Mouse (Mus musculus) kidney, adult 2 months (tissue): Measurements from ENCODE around the gene Ccdc171. TPM values are rescaled to one million over a fixed set of nuclear protein-coding genes. Genes with fewer than 3 reads are reported as not detected.

Experiments
- DNase-seq: peaks from one replicate; pipeline ENCODE4 v3.0.0; 2021
- H3K27ac ChIP-seq: fragments of 200-500 bp; 2 replicates; pipeline ENCODE4 v1.5.1; 2012; ENCODE audit warnings: low read depth, low read length, control low read depth, inconsistent platforms; ENCODE audit not compliant: insufficient read depth
- H3K27me3 ChIP-seq: fragments of 200-500 bp; replicated peaks from 2 replicates; pipeline ENCODE4 v1.6.1; 2012; ENCODE audit warnings: mild to moderate bottlenecking, moderate library complexity, low read length, inconsistent platforms; ENCODE audit not compliant: control insufficient read depth, insufficient read depth
- H3K36me3 ChIP-seq: fragments of 200-500 bp; 2 replicates; pipeline ENCODE4 v1.6.1; 2012; ENCODE audit warnings: mild to moderate bottlenecking, moderate library complexity, low read length, inconsistent platforms; ENCODE audit not compliant: control insufficient read depth, insufficient read depth
- H3K4me1 ChIP-seq: fragments of 200-500 bp; 2 replicates; pipeline ENCODE4 v1.6.1; 2011; ENCODE audit warnings: low read length; ENCODE audit not compliant: control insufficient read depth, insufficient read depth
- H3K4me3 ChIP-seq: fragments of 200-500 bp; 2 replicates; pipeline ENCODE4 v1.5.1; 2011; ENCODE audit warnings: mild to moderate bottlenecking, low read depth, low read length, control low read depth; ENCODE audit not compliant: insufficient read depth
- CTCF ChIP-seq: fragments of 200-500 bp; conservative IDR thresholded peaks from 2 replicates; pipeline ENCODE4 v1.5.1; 2011; ENCODE audit warnings: low read depth, mild to moderate bottlenecking, control low read depth, low read length, moderate library complexity, mixed read lengths; ENCODE audit not compliant: insufficient read depth, insufficient read length
- POLR2A ChIP-seq: fragments of 200-500 bp; IDR thresholded peaks from one replicate; pipeline ENCODE4 v1.6.1; 2011; ENCODE audit warnings: low read depth, low read length, control low read depth
- WGBS: fragments of 180-500 bp; shearing (Covaris S2); methylation state at CpG from one replicate; pipeline ENCODE4 v1.1.7; 2018; 5-methylcytosine and 5-hydroxymethylcytosine counted together
- polyA plus RNA-seq: library from polyadenylated mRNA; depleted of rRNA; stranded (reverse); fragments of >200 nt; gene quantifications from 2 replicates; pipeline ENCODE4 v1.2.3, GENCODE M21; 2012

The Ccdc171 gene
- polyA plus RNA-seq, 1 experiment = 0.72 TPM

DNA sequence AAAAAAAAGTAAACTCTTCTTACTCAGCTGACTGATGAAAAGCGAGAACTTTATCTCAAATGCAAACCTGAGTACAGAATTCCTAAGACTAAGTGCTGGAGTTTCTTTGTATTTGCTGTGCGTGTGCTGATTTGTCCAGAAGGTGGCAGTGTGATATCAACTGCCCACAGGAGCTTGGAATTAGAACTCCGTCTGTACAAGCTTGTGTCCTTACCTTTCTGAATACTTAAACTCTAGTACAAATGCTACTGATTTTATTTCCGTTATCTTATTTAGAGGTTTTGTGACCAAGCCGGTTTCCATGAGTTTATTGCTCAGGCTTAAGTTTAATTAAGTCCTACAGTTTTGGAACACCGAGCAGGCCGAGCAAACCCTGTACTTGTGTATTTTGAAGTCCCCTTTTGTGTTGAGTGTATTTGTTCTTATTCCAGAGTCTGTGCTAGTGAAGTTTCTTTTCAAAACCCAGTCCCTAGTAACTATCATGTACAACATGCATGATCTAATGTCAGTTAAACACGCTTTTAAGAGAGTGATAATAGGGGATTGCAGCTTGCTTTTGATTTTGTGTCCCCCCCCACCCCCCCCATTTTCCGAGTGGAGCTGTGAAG lies 269.1 kb downstream of the Ccdc171 start:
- H3K36me3 ChIP-seq = no peaks in the 10 kb centered on the region
- no peak overlapping the region for H3K4me3 ChIP-seq
- H3K27ac ChIP-seq = no peak overlapping the region
- WGBS = 22% methylated on average over 9 of the region's 9 CpGs
- no peaks in the 10 kb centered on the region; the same call in 1 of the 2 replicates for H3K27me3 ChIP-seq
- peak; percentile 68 for DNase-seq
- H3K4me1 ChIP-seq = 0 out of 2 replicates have a peak, but pooled peaks cover 2% of the 10 kb centered on the region
- TF ChIP-seq POLR2A (no peak), CTCF (peak; percentile 63)

GRCm38 (mm10) chr4:83794930-83795459 lies 269.6 kb downstream of the Ccdc171 start:
- no peak overlapping the region for H3K27ac ChIP-seq
- H3K4me1 ChIP-seq = 0 out of 2 replicates have a peak, but pooled peaks cover 2% of the 10 kb centered on the region
- no peaks in the 10 kb centered on the region for H3K36me3 ChIP-seq
- no peak for TF ChIP-seq POLR2A
- no peak for TF ChIP-seq CTCF
- no peak overlapping the region for H3K4me3 ChIP-seq
- no peaks in the 10 kb centered on the region; the same call in 1 of the 2 replicates for H3K27me3 ChIP-seq
- DNase-seq = no peak
- WGBS = 52% methylated on average over 5 of the region's 5 CpGs

DNA sequence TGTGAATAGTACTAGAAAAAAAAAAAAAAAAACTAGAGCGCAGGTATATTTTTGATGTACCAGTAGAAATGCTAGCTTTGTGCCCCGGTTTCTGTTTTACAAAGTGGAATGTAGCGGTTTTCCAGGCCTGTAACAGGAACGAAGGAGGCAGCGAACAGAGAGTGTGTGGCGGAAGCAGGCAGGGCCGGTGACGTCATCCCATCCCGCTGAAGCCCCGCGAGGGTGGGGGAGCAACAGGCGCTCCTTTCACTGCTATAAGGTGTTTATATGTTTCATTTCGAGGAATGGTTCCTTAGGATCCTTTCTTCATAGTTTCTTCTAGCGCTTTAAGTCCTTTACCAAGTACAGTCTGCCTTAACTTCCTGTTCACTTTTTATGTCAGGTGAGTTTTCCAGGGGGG lies 272.6 kb downstream of the Ccdc171 start:
- no peak for DNase-seq
- 0 out of 2 replicates have a peak, but pooled peaks cover 2% of the 10 kb centered on the region for H3K4me1 ChIP-seq
- H3K4me3 ChIP-seq = no peak overlapping the region
- 88% methylated on average over 14 of the region's 14 CpGs for WGBS
- no peaks in the 10 kb centered on the region for H3K36me3 ChIP-seq
- H3K27me3 ChIP-seq = no peaks in the 10 kb centered on the region; the same call in 1 of the 2 replicates
- H3K27ac ChIP-seq = no peak overlapping the region
- no peak for TF ChIP-seq POLR2A
- no peak for TF ChIP-seq CTCF

DNA sequence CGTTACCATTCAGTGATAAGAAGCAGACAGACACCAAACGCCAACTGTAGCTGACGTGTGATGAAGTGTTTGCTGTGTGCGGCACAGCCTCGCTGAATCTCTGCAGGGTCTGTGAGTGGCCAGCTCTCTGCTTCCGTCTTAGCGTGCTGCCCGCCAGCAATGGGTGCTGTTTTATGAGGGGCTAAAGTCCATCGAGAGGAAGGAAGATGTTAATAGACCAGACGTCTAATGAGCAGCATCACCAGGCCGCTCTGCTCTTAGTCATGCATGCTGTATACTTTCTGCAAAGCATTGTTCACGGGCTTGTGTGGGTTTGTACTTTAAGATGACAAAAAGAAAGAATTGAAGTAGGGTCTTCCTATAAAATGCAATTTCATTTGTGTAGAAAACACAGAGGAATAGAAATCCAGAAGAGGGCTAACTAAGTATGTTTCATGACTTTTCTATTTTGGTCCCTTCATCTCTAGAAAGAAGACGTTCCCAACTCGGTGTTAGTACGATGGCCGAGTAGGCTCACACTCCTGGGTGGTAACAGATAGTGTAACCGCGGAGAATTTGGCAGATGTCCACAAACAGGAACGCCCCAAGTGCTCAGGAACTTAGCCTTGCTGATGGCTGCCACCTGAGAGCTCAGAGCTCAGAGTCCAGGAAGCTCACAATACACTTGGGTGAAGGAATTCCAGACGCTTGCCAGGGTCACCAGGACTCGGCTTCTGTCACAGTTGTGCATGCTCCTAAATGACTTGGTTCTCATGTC lies 273.5 kb downstream of the Ccdc171 start:
- 61% methylated on average over 21 of the region's 21 CpGs for WGBS
- Histone ChIP-seq H3K27ac (no peak overlapping the region), H3K36me3 (no peaks in the 10 kb centered on the region), H3K27me3 (no peaks in the 10 kb centered on the region), H3K4me1 (0 out of 2 replicates have a peak, but pooled peaks cover 2% of the 10 kb centered on the region), H3K4me3 (no peak overlapping the region)
- peak; percentile 66 for DNase-seq
- no peak for TF ChIP-seq CTCF

- Histone ChIP-seq H3K4me3 (no peak overlapping the region), H3K36me3 (no peaks in the 10 kb centered on the region), H3K27me3 (no peaks in the 10 kb centered on the region), H3K27ac (no peak overlapping the region), H3K4me1 (0 out of 2 replicates have a peak, but pooled peaks cover 2% of the 10 kb centered on the region)
- no peak for TF ChIP-seq CTCF
- TF ChIP-seq POLR2A = no peak
- WGBS = 75% methylated on average over 3 of the region's 3 CpGs
- DNase-seq = no peak
Observed at GRCm38 (mm10) chr4:83800402-83800801, 275.1 kb downstream of the Ccdc171 start.

DNA sequence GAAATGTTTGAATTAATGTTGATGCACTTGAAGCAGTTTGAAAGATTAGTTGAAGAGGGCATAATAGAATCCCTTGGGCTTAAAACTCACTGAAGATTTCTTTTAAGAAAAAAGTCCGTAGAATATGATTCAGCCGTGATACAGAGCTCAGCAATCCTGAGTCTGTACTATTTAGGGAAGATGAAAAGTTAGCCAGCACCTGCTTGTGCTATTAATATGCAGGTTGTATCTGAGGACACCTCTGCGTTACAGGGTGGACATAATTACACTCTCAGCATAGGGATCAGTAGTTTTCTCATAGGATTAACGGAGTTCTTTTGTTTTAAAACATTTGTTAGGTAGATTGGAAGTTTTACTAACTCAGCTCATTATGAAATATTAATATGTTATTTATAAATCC lies 291.6 kb downstream of the Ccdc171 start:
- Histone ChIP-seq H3K4me3 (no peak overlapping the region), H3K27ac (no peak overlapping the region), H3K27me3 (no peaks in the 10 kb centered on the region), H3K4me1 (no peaks in the 10 kb centered on the region), H3K36me3 (no peaks in the 10 kb centered on the region)
- WGBS = 88% methylated on average over 4 of the region's 4 CpGs
- DNase-seq = no peak
- TF ChIP-seq POLR2A (no peak), CTCF (no peak)

GRCm38 (mm10) chr4:83829718-83830459 lies 304.5 kb downstream of the Ccdc171 start:
- Histone ChIP-seq H3K4me3 (no peak overlapping the region), H3K27ac (no peak overlapping the region), H3K4me1 (no peaks in the 10 kb centered on the region), H3K27me3 (no peaks in the 10 kb centered on the region), H3K36me3 (no peaks in the 10 kb centered on the region)
- 93% methylated on average over 4 of the region's 4 CpGs for WGBS
- TF ChIP-seq CTCF (no peak), POLR2A (no peak)
- DNase-seq = no peak
